Mouse (Mus musculus) megakaryocyte, embryonic 14.5 days (primary cell): Measurements from ENCODE around the gene Olfr212. TPM values are rescaled to one million over a fixed set of nuclear protein-coding genes. Genes with fewer than 3 reads are reported as not detected.
"Not testable (repeated sequence)": the region's sequence is repeated elsewhere in the genome, so short reads cannot be mapped to it uniquely, and the experiment has no call there.

Source experiments
- H3K27me3 ChIP-seq: replicated peaks from 2 replicates; pipeline ENCODE3; 2012; ENCODE audit warnings: inconsistent platforms
- H3K36me3 ChIP-seq: replicated peaks from 2 replicates; pipeline ENCODE3; 2012; ENCODE audit warnings: low read length, inconsistent platforms, mixed read lengths
- H3K4me1 ChIP-seq: 2 replicates; pipeline ENCODE4 v1.6.1; 2012; ENCODE audit warnings: inconsistent platforms
- H3K4me3 ChIP-seq: replicated peaks from 2 replicates; pipeline ENCODE3; 2012; ENCODE audit warnings: moderate library complexity, mild to moderate bottlenecking, inconsistent platforms
- H3K9me3 ChIP-seq: 2 replicates; pipeline ENCODE4 v1.6.1; 2012; ENCODE audit warnings: inconsistent platforms
- FLI1 ChIP-seq: IDR thresholded peaks from 2 replicates; pipeline ENCODE4 v1.6.1; 2012; ENCODE audit warnings: low read length, inconsistent platforms, mixed read lengths
- GATA1 ChIP-seq: IDR thresholded peaks from 3 replicates; pipeline ENCODE4 v1.6.1; 2012; ENCODE audit warnings: mixed read lengths, low read length, inconsistent platforms, borderline replicate concordance
- polyA plus RNA-seq: library from polyadenylated mRNA; stranded (reverse); fragments of >175 nt; gene quantifications from 2 replicates; pipeline ENCODE4 v1.2.3, GENCODE M21; 2012; ENCODE audit warnings: low replicate concordance; ENCODE audit not compliant: insufficient read depth

The Olfr212 gene
- polyA plus RNA-seq, 1 experiment = not detected

DNA sequence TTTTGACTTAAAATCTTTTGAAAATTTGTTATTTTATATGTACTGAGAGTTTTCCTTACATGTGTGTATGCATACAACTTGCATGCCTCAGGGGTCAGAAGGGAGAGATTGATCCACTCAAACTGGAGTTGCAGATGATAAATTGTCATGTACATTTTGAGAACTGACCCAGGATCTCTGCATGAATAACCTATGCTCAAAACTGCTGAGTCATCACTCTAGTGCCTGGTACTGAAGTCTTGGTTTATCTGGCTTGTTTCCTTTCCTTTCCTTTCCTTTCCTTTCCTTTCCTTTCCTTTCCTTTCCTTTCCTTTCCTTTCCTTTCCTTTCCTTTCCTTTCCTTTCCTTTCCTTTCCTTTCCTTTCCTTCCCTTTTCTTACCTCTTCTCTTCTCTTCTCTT is 8.5 kb downstream of the Olfr212 start:
- Histone ChIP-seq H3K27me3 (peaks cover 2% of the 10 kb centered on the region), H3K36me3 (no peaks in the 10 kb centered on the region), H3K9me3 (peaks cover 6% of the 10 kb centered on the region), H3K4me1 (no peaks in the 10 kb centered on the region), H3K4me3 (no peak overlapping the region)
- no peak for TF ChIP-seq FLI1
- no peak for TF ChIP-seq GATA1

DNA sequence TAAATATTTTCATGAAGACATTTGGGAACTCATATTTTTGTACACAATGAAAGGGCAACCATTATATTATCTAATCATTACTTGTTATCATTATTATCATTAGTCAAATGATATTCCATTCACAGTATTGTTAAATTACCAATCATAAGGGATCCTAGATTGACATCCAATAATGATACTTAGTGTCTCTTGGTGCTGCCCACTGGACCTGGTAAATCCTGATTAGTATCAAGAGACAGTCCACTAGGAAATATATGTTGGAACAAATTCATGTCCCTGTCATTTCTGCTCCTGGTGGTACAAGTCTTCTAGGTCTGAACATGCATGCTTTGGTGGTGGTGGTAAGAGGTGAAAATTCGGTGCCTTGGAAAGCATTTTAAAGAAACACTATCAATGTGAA is 31.8 kb downstream of the Olfr212 start, which contains the start of gene Olfr213:
TSS of gene Olfr213 (plus strand) at position 301 of the 400 bp plus-strand sequence.
- no peaks in the 10 kb centered on the region for H3K27me3 ChIP-seq
- H3K4me1 ChIP-seq = peaks cover 12% of the 10 kb centered on the region
- H3K36me3 ChIP-seq = no peaks in the 10 kb centered on the region
- TF ChIP-seq GATA1 = no peak
- TF ChIP-seq FLI1 = no peak
- no peak within 1 kb of the TSS for H3K4me3 ChIP-seq
- 0 out of 2 replicates have a peak, but pooled peaks cover 4% of the 10 kb centered on the region for H3K9me3 ChIP-seq

- Histone ChIP-seq H3K4me3 (no peak overlapping the region), H3K4me1 (peaks cover 34% of the 10 kb centered on the region), H3K27me3 (no peaks in the 10 kb centered on the region), H3K9me3 (no peaks in the 10 kb centered on the region), H3K36me3 (no peaks in the 10 kb centered on the region)
- no peak for TF ChIP-seq GATA1
These were observed 36.2 kb downstream of the Olfr212 start for GRCm38 (mm10) chr6:116542500-116542899.

- not testable (repeated sequence) for H3K36me3 ChIP-seq, H3K4me3 ChIP-seq, H3K27me3 ChIP-seq, H3K9me3 ChIP-seq
- peaks cover 18% of the 10 kb centered on the region for H3K4me1 ChIP-seq
These were observed 44.5 kb downstream of the Olfr212 start, which contains the start of gene Gm5580 for GRCm38 (mm10) chr6:116550841-116551240. TSS of gene Gm5580 (plus strand) at chr6:116551141.

GRCm38 (mm10) chr6:116553935-116554334 is 47.6 kb downstream of the Olfr212 start, which contains the start of gene Olfr214:
TSS of gene Olfr214 (plus strand) at chr6:116554235.
- Histone ChIP-seq H3K9me3 (peaks cover 9% of the 10 kb centered on the region), H3K27me3 (peaks cover 7% of the 10 kb centered on the region), H3K4me3 (no peak within 1 kb of the TSS), H3K36me3 (no peaks in the 10 kb centered on the region), H3K4me1 (0 out of 2 replicates have a peak, but pooled peaks cover 4% of the 10 kb centered on the region)
- no peak for TF ChIP-seq GATA1
- TF ChIP-seq FLI1 = no peak

GRCm38 (mm10) chr6:116554952-116555351 is 48.6 kb downstream of the Olfr212 start:
- H3K4me1 ChIP-seq = 0 out of 2 replicates have a peak, but pooled peaks cover 4% of the 10 kb centered on the region
- peaks cover 9% of the 10 kb centered on the region for H3K9me3 ChIP-seq
- TF ChIP-seq FLI1 = no peak
- TF ChIP-seq GATA1 = no peak
- H3K36me3 ChIP-seq = no peaks in the 10 kb centered on the region
- no peak overlapping the region for H3K4me3 ChIP-seq
- H3K27me3 ChIP-seq = peaks cover 7% of the 10 kb centered on the region

Other genes with a start within 250 kb of the Olfr212 start
- gene Zfand4, start 242.3 kb upstream of the Olfr212 start, polyA plus RNA-seq = 1.3 TPM in 1 of 2 replicates, not detected in the other
- gene March8, start 168.5 kb upstream of the Olfr212 start, polyA plus RNA-seq = 3.4 and 8.1 TPM in 2 replicates
- 43.4 and 50.4 TPM in 2 replicates for gene Alox5, start 45.3 kb upstream of the Olfr212 start, polyA plus RNA-seq
- gene Olfr211, start 17.4 kb upstream of the Olfr212 start, polyA plus RNA-seq = 0.44 TPM in 1 of 2 replicates, not detected in the other
- not detected in 2 replicates for gene Olfr213, start 31.9 kb downstream of the Olfr212 start, polyA plus RNA-seq
- 0.07 TPM in 1 of 2 replicates, not detected in the other for gene Gm5580, start 44.6 kb downstream of the Olfr212 start, polyA plus RNA-seq
- gene Olfr214, start 47.7 kb downstream of the Olfr212 start, polyA plus RNA-seq = not detected in 2 replicates
- not detected in 2 replicates for gene Olfr215, start 77.7 kb downstream of the Olfr212 start, polyA plus RNA-seq
- gene Zfp422, start 122.5 kb downstream of the Olfr212 start, polyA plus RNA-seq = 4.4 and 4.8 TPM in 2 replicates
- gene Depp1, start 144.1 kb downstream of the Olfr212 start, polyA plus RNA-seq = 0.51 TPM in 1 of 2 replicates, not detected in the other
- 0.50 and 8.8 TPM in 2 replicates for gene Rassf4, start 167.4 kb downstream of the Olfr212 start, polyA plus RNA-seq
- not detected in 2 replicates for gene Tmem72, start 210.4 kb downstream of the Olfr212 start, polyA plus RNA-seq